Mouse (Mus musculus): ENCODE measurements around the gene Spsb2.

GRCm38 (mm10) chr6:124850535-124850934, 42.1 kb downstream of the Spsb2 start:
- TF ChIP-seq CTCF (IDR thresholded peaks at IDR 0.05; ENCODE audit: control insufficient read depth, insufficient read depth, insufficient replicate concordance, low read depth, low read length) (no peak), POLR2A (IDR thresholded peaks at IDR 0.05; ENCODE audit: control insufficient read depth, low read depth, low read length) (no peak)
